Mouse (Mus musculus) CH12.LX (cell line): ENCODE data around the gene Gng8. TPM values are rescaled to one million over a fixed set of nuclear protein-coding genes. Genes with fewer than 3 reads are reported as not detected.

Experiments used
- DNase-seq: peaks from one replicate; pipeline ENCODE4 v3.0.0-alpha.2; 2013; ENCODE audit errors: extremely low read depth
- H3K27ac ChIP-seq: 2 replicates; pipeline ENCODE4 v1.5.1; 2012; ENCODE audit warnings: low read depth, mild to moderate bottlenecking, control low read depth, moderate library complexity; ENCODE audit not compliant: insufficient read depth
- H3K27me3 ChIP-seq: replicated peaks from 2 replicates; pipeline ENCODE3; 2012; ENCODE audit warnings: inconsistent platforms
- H3K36me3 ChIP-seq, 2 experiments: replicated peaks in 1 of 2; 2 replicates each; pipeline versions ENCODE3 to v1.6.1; 2012; ENCODE audit warnings: inconsistent platforms in 1 of 2, low read length in 1 of 2, mild to moderate bottlenecking in 1 of 2, mixed read lengths in 1 of 2, moderate library complexity in 1 of 2; ENCODE audit not compliant: control insufficient read depth in 1 of 2, insufficient read depth in 1 of 2
- H3K4me1 ChIP-seq, 2 experiments: 2 replicates each; pipeline ENCODE4 v1.6.1; 2012; ENCODE audit warnings: inconsistent platforms in 1 of 2, moderate library complexity in 1 of 2; ENCODE audit not compliant: insufficient read depth in 2 of 2, control insufficient read depth in 1 of 2
- H3K4me2 ChIP-seq: 2 replicates; pipeline ENCODE4 v1.6.1; 2012; ENCODE audit warnings: low read depth, mild to moderate bottlenecking, control low read depth; ENCODE audit not compliant: poor library complexity, insufficient read depth, severe bottlenecking
- H3K4me3 ChIP-seq, 3 experiments: fragments of 150-350 bp in 1 of 3; sonication (generic) in 1 of 3; replicated peaks in 1 of 3; 2 replicates each; pipeline versions ENCODE3 to v1.5.1; 2011 to 2012; ENCODE audit warnings: low read depth in 2 of 3, low read length in 2 of 3, mild to moderate bottlenecking in 2 of 3, moderate library complexity in 2 of 3, control low read depth in 1 of 3, improper control_type of control experiment in 1 of 3, inconsistent platforms in 1 of 3, mixed read lengths in 1 of 3; ENCODE audit not compliant: poor library complexity in 1 of 3
- H3K79me2 ChIP-seq: replicated peaks from 2 replicates; pipeline ENCODE4 v1.6.1; 2012; ENCODE audit warnings: mild to moderate bottlenecking, moderate library complexity; ENCODE audit not compliant: control insufficient read depth, poor library complexity, insufficient read depth, severe bottlenecking; ENCODE audit errors: extremely low read depth
- H3K9ac ChIP-seq: 2 replicates; pipeline ENCODE4 v1.6.1; 2012; ENCODE audit warnings: low read depth, mild to moderate bottlenecking, control low read depth, moderate library complexity; ENCODE audit not compliant: insufficient read depth
- H3K9me3 ChIP-seq: replicated peaks from 2 replicates; pipeline ENCODE3; 2012; ENCODE audit warnings: low read length, inconsistent platforms, mixed read lengths
- BHLHE40 ChIP-seq: IDR thresholded peaks from 2 replicates; pipeline ENCODE4 v1.6.1; 2011; ENCODE audit warnings: mild to moderate bottlenecking, low read depth, low read length, improper control_type of control experiment
- CHD1 ChIP-seq: IDR thresholded peaks from 2 replicates; pipeline ENCODE4 v1.6.1; 2012; ENCODE audit warnings: low read depth, low read length, improper control_type of control experiment, inconsistent platforms
- CHD2 ChIP-seq: IDR thresholded peaks from 2 replicates; pipeline ENCODE4 v1.6.1; 2011; ENCODE audit warnings: low read length, improper control_type of control experiment
- CTCF ChIP-seq, 2 experiments: IDR thresholded peaks in 1 of 2; conservative IDR thresholded peaks in 1 of 2; 2 replicates each; pipeline ENCODE4 v1.5.1; 2011 to 2012; ENCODE audit warnings: low read depth in 2 of 2, low read length in 2 of 2, improper control_type of control experiment in 1 of 2, inconsistent platforms in 1 of 2, mild to moderate bottlenecking in 1 of 2, moderate library complexity in 1 of 2
- ELF1 ChIP-seq: IDR thresholded peaks from 2 replicates; pipeline ENCODE4 v1.6.1; 2014; ENCODE audit warnings: low read depth, mild to moderate bottlenecking, inconsistent platforms, low read length, improper control_type of control experiment
- ETS1 ChIP-seq: conservative IDR thresholded peaks from 2 replicates; pipeline ENCODE4 v1.6.1; 2012; ENCODE audit warnings: low read depth, mild to moderate bottlenecking, inconsistent platforms, low read length, improper control_type of control experiment, moderate library complexity
- HCFC1 ChIP-seq: IDR thresholded peaks from 2 replicates; pipeline ENCODE4 v1.6.1; 2012; ENCODE audit warnings: low read depth, mild to moderate bottlenecking, inconsistent platforms, low read length, improper control_type of control experiment
- KAT2A ChIP-seq: IDR thresholded peaks from 2 replicates; pipeline ENCODE4 v1.6.1; 2012; ENCODE audit warnings: low read length, improper control_type of control experiment, inconsistent platforms; ENCODE audit not compliant: insufficient replicate concordance
- MAFK ChIP-seq: IDR thresholded peaks from 2 replicates; pipeline ENCODE4 v1.6.1; 2011; ENCODE audit warnings: low read length, improper control_type of control experiment; ENCODE audit not compliant: insufficient replicate concordance
- MYC ChIP-seq: IDR thresholded peaks from 2 replicates; pipeline ENCODE4 v1.6.1; 2011; ENCODE audit warnings: low read depth, mild to moderate bottlenecking, improper control_type of control experiment, low read length
- RAD21 ChIP-seq: IDR thresholded peaks from 2 replicates; pipeline ENCODE4 v1.6.1; 2011; ENCODE audit warnings: low read depth, mild to moderate bottlenecking, low read length, improper control_type of control experiment, moderate library complexity
- RCOR1 ChIP-seq: conservative IDR thresholded peaks from 2 replicates; pipeline ENCODE4 v1.6.1; 2012; ENCODE audit warnings: low read depth, mild to moderate bottlenecking, inconsistent platforms, low read length, improper control_type of control experiment
- SIN3A ChIP-seq: IDR thresholded peaks from 2 replicates; pipeline ENCODE4 v1.6.1; 2012; ENCODE audit warnings: low read length, improper control_type of control experiment, inconsistent platforms
- UBTF ChIP-seq: IDR thresholded peaks from 2 replicates; pipeline ENCODE4 v1.6.1; 2012; ENCODE audit warnings: low read depth, mild to moderate bottlenecking, inconsistent platforms, low read length, improper control_type of control experiment, moderate library complexity
- USF1 ChIP-seq: IDR thresholded peaks from 2 replicates; pipeline ENCODE4 v1.6.1; 2014; ENCODE audit warnings: low read depth, mild to moderate bottlenecking, inconsistent platforms, low read length, improper control_type of control experiment
- ZC3H11A ChIP-seq: IDR thresholded peaks from 2 replicates; pipeline ENCODE4 v1.6.1; 2012; ENCODE audit warnings: low read depth, mild to moderate bottlenecking, inconsistent platforms, low read length, improper control_type of control experiment
- ZKSCAN1 ChIP-seq: IDR thresholded peaks from 2 replicates; pipeline ENCODE4 v1.6.1; 2012; ENCODE audit warnings: low read depth, inconsistent platforms, low read length, improper control_type of control experiment, borderline replicate concordance
- ZMIZ1 ChIP-seq: IDR thresholded peaks from 2 replicates; pipeline ENCODE4 v1.6.1; 2012; ENCODE audit warnings: low read depth, mild to moderate bottlenecking, inconsistent platforms, low read length, improper control_type of control experiment
- dilution Hi-C: fragments of 300-500 bp; cut with MboI; formaldehyde crosslinking; loops from 2 replicates; pipeline ENCODE4 v1.14.3; 2020; ENCODE audit warnings: low sequenced_read_pairs; ENCODE audit not compliant: extremely low pct_unique_long_range_greater_than_20kb, extremely low pct_ligation_motif_present
- in situ Hi-C: fragments of 300-500 bp; cut with MboI; formaldehyde crosslinking; loops from 3 replicates; pipeline ENCODE4 v1.14.3; 2019; ENCODE audit warnings: low sequenced_read_pairs, low pct_ligation_motif_present, low pct_unique_long_range_greater_than_20kb, mixed read lengths
- polyA plus RNA-seq: library from polyadenylated mRNA; unstranded; fragments of >175 nt; gene quantifications from 2 replicates; pipeline ENCODE4 v1.2.1, GENCODE M21; 2012; ENCODE audit warnings: low read depth; ENCODE audit not compliant: insufficient read length
- total RNA-seq, 2 experiments: library from RNA; depleted of rRNA; stranded (reverse); fragments of 300-350 nt in 1 of 2; fragments of >200 nt in 1 of 2; gene quantifications; 2 replicates each; pipeline ENCODE4 v1.2.3; 2012 to 2014

Gene Gng8
- total and polyA plus RNA-seq, 3 experiments, result 0.25 to 2.4 TPM; not detected in 1

DNA sequence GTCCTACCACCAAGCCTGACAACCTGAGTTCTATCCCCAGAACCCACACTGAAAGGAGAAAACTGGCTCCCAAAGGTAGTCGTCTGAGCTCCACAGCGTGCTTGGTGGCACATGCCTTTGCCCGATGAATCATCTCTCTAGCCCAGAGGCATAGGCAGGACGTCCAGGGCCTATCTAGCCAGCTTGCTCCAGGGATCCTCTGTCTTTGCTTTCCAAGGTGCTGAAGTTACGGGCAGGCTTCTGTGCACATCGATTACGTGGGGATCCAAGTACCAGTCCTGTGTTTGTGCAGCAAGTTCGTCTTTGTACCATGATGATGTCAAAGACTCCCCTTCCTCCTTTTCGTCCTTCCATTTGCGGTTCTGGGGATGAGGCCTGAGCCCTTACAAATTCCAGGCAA lies 20.0 kb upstream of the Gng8 start:
- no peak for DNase-seq
- no peaks in the 10 kb centered on the region for H3K27me3 ChIP-seq
- H3K27ac ChIP-seq, result no peak overlapping the region
- no peaks in the 10 kb centered on the region for H3K79me2 ChIP-seq
- H3K9ac ChIP-seq, result no peak overlapping the region
- H3K9me3 ChIP-seq, result no peaks in the 10 kb centered on the region
- TF ChIP-seq RCOR1, result no peak
- no peak for TF ChIP-seq MAFK
- TF ChIP-seq SIN3A, result no peak
- TF ChIP-seq BHLHE40, result no peak
- no peak for TF ChIP-seq UBTF
- no peak for TF ChIP-seq CHD1
- no peak for TF ChIP-seq ELF1
- no peak for TF ChIP-seq MYC
- no peak for TF ChIP-seq ETS1
- TF ChIP-seq, all 38 proteins: peak for 0
- no peak overlapping the region for H3K4me2 ChIP-seq
- H3K4me3 ChIP-seq, result no peak overlapping the region
- dilution Hi-C loops (no loop called here), in situ Hi-C loops (loop anchor here (5.0 kb wide), 1 partner anchor 36 kb away; the partner anchor contains the start of gene Ptgir)
- H3K4me1 ChIP-seq, result peaks cover 2 to 11% of the 10 kb centered on the region in 2 experiments
- peaks cover 42 to 64% of the 10 kb centered on the region in 2 experiments for H3K36me3 ChIP-seq

DNA sequence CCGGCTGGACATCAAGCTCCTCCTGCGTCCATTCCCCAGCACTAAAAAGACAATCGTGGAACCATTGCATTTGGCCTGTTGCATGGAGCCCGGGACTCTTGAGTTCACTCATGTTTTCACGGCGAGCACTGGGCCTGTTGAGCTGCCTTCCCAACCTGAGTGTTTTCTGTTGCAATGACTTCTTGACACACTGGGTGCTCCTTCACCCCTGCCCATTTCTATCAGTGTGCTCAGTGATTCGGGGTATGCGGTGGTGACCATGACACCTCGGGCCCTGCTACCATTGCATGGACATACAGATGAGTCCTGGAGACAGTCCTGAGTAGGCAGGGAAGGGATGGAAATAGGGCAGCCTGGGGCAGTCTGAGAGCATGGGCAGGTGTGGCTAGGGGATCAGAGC lies 19.1 kb upstream of the Gng8 start:
- Histone ChIP-seq H3K4me3 (no peak overlapping the region), H3K4me1 (peaks cover 6 to 19% of the 10 kb centered on the region in 2 experiments), H3K27ac (no peak overlapping the region), H3K9ac (no peak overlapping the region), H3K4me2 (no peak overlapping the region), H3K79me2 (no peaks in the 10 kb centered on the region), H3K27me3 (no peaks in the 10 kb centered on the region), H3K36me3 (peaks cover 33 to 55% of the 10 kb centered on the region in 2 experiments), H3K9me3 (no peaks in the 10 kb centered on the region)
- dilution Hi-C loops, result no loop called here
- TF ChIP-seq CTCF (conservative IDR thresholded peaks at IDR 0.05 in 1 of 2, IDR thresholded peaks at IDR 0.05 in 1 of 2; ENCODE audit: low read depth in 2 of 2, low read length in 2 of 2), result no peak
- TF ChIP-seq RAD21, result no peak
- TF ChIP-seq USF1, result no peak
- no peak for TF ChIP-seq ETS1
- no peak for TF ChIP-seq ZMIZ1
- no peak for TF ChIP-seq ZKSCAN1
- no peak for TF ChIP-seq HCFC1
- TF ChIP-seq MAFK, result no peak
- no peak for TF ChIP-seq ZC3H11A
- TF ChIP-seq ELF1, result no peak
- TF ChIP-seq CHD2, result no peak
- TF ChIP-seq KAT2A, result no peak
- DNase-seq, result no peak
- in situ Hi-C loops, result loop anchor here (5.0 kb wide), 1 partner anchor 35 kb away; the partner anchor contains the start of gene Ptgir
